Mouse (Mus musculus) small intestine, adult 2 months (tissue): ENCODE results near the gene Gm20696.

Source experiments
- CTCF ChIP-seq: fragments of 200-500 bp; IDR thresholded peaks from 2 replicates; pipeline ENCODE4 v1.5.1; 2012; ENCODE audit warnings: low read depth, mild to moderate bottlenecking, control low read depth, inconsistent platforms, low read length, moderate library complexity, mixed read lengths; ENCODE audit not compliant: insufficient replicate concordance, insufficient read length; ENCODE audit errors: extremely low read depth
- POLR2A ChIP-seq: fragments of 200-500 bp; IDR thresholded peaks from 2 replicates; pipeline ENCODE4 v1.6.1; 2012; ENCODE audit warnings: low read depth, mild to moderate bottlenecking, control low read depth, inconsistent platforms, low read length, moderate library complexity

GRCm38 (mm10) chr6:99274667-99275066 is 391.9 kb downstream of the Gm20696 start:
- no peak for TF ChIP-seq CTCF
- TF ChIP-seq POLR2A = no peak
